Mouse (Mus musculus) embryonic facial prominence, embryonic 11.5 days (tissue): ENCODE measurements around the gene Parva. TPM values are rescaled to one million over a fixed set of nuclear protein-coding genes. Genes with fewer than 3 reads are reported as not detected.

Source experiments
- ATAC-seq: fragments of 200-750 bp; cut with Nextera tagmentation; replicated peaks from 2 replicates; pipeline ENCODE4 v1.8.0; 2017; ENCODE audit warnings: low read depth; ENCODE audit not compliant: insufficient number of reproducible peaks, low FRiP score, low TSS enrichment
- DNase-seq: peaks from one replicate; pipeline ENCODE4 v3.0.0-alpha.2; 2015; ENCODE audit warnings: low spot score
- H3K27ac ChIP-seq: fragments of 300-500 bp; sonication (generic); replicated peaks from 2 replicates; pipeline ENCODE4 v1.5.1; 2014; ENCODE audit warnings: mild to moderate bottlenecking, low read depth, low read length, control low read depth
- H3K27me3 ChIP-seq: fragments of 300-500 bp; sonication (generic); 2 replicates; pipeline ENCODE4 v1.6.1; 2014; ENCODE audit warnings: mild to moderate bottlenecking, low read length, moderate library complexity, mixed read lengths; ENCODE audit not compliant: control insufficient read depth, insufficient read depth
- H3K36me3 ChIP-seq: fragments of 300-500 bp; sonication (generic); replicated peaks from 2 replicates; pipeline ENCODE4 v1.6.1; 2014; ENCODE audit warnings: low read depth, mild to moderate bottlenecking, low read length, moderate library complexity, mixed read lengths; ENCODE audit not compliant: control insufficient read depth, insufficient read depth
- H3K4me1 ChIP-seq: fragments of 300-500 bp; sonication (generic); 2 replicates; pipeline ENCODE4 v1.6.1; 2014; ENCODE audit warnings: low read length, mixed read lengths; ENCODE audit not compliant: control insufficient read depth, insufficient read depth
- H3K4me2 ChIP-seq: fragments of 300-500 bp; sonication (generic); 2 replicates; pipeline ENCODE4 v1.6.1; 2014; ENCODE audit warnings: low read depth, mild to moderate bottlenecking, control low read depth, low read length, moderate library complexity
- H3K4me3 ChIP-seq: fragments of 300-500 bp; sonication (generic); 2 replicates; pipeline ENCODE4 v1.5.1; 2014; ENCODE audit warnings: low read depth, low read length, control low read depth
- H3K9ac ChIP-seq: fragments of 300-500 bp; sonication (generic); replicated peaks from 2 replicates; pipeline ENCODE4 v1.6.1; 2014; ENCODE audit warnings: mild to moderate bottlenecking, control low read depth, low read length
- H3K9me3 ChIP-seq: fragments of 300-500 bp; sonication (generic); replicated peaks from 2 replicates; pipeline ENCODE4 v1.6.1; 2016; ENCODE audit warnings: mild to moderate bottlenecking, low read length, inconsistent platforms, mixed read lengths; ENCODE audit not compliant: control insufficient read depth
- WGBS: fragments of 180-500 bp; shearing (Covaris S2); extraction: QIAGEN DNeasy Blood & Tissue Kit; methylation state at CpG from one replicate; pipeline ENCODE4 v1.1.7; 2014; 5-methylcytosine and 5-hydroxymethylcytosine counted together
- polyA plus RNA-seq: library from polyadenylated mRNA; unstranded; fragments of >200 nt; fragmentation: Nextera tagmentation; extraction: Ambion mirVana; gene quantifications from 2 replicates; pipeline ENCODE4 v1.2.1, GENCODE M21; 2014

Parva gene
- polyA plus RNA-seq, 1 experiment from 2014 or later: 77.2 TPM

GRCm38 (mm10) chr7:112439846-112440245 is 12.5 kb downstream of the Parva start:
- Histone ChIP-seq H3K4me1 (0 out of 2 replicates have a peak, but pooled peaks cover 2% of the 10 kb centered on the region), H3K27me3 (no peaks in the 10 kb centered on the region), H3K27ac (no peak overlapping the region), H3K36me3 (no peaks in the 10 kb centered on the region; the same call in 1 of the 2 replicates), H3K9ac (no peak overlapping the region), H3K4me2 (no peak overlapping the region), H3K9me3 (no peaks in the 10 kb centered on the region), H3K4me3 (no peak overlapping the region)
- DNase-seq (no peak), ATAC-seq (no peak)
- 81% methylated on average over 3 of the region's 3 CpGs for WGBS

GRCm38 (mm10) chr7:112444152-112444984 is 17.1 kb downstream of the Parva start:
- Histone ChIP-seq H3K27ac (no peak overlapping the region), H3K4me1 (0 out of 2 replicates have a peak, but pooled peaks cover 2% of the 10 kb centered on the region), H3K9me3 (no peaks in the 10 kb centered on the region), H3K27me3 (no peaks in the 10 kb centered on the region), H3K36me3 (no peaks in the 10 kb centered on the region), H3K4me2 (no peak overlapping the region), H3K4me3 (no peak overlapping the region), H3K9ac (no peak overlapping the region)
- 37% methylated on average over 12 of the region's 12 CpGs for WGBS
- ATAC-seq (0 out of 2 replicates have a peak, but pooled peaks have one; percentile 26), DNase-seq (no peak)

- no peaks in the 10 kb centered on the region for H3K27me3 ChIP-seq
- H3K4me1 ChIP-seq: 0 out of 2 replicates have a peak, but pooled peaks cover 2% of the 10 kb centered on the region
- H3K9ac ChIP-seq: no peak overlapping the region
- ATAC-seq: no peak
- H3K4me3 ChIP-seq: no peak overlapping the region
- H3K36me3 ChIP-seq: no peaks in the 10 kb centered on the region
- no peak overlapping the region for H3K4me2 ChIP-seq
- DNase-seq: no peak
- no peak overlapping the region for H3K27ac ChIP-seq
- no peaks in the 10 kb centered on the region for H3K9me3 ChIP-seq
- WGBS: 40% methylated on average over 9 of the region's 9 CpGs
Measured at GRCm38 (mm10) chr7:112444985-112445367, 17.7 kb downstream of the Parva start.

GRCm38 (mm10) chr7:112446498-112446897 is 19.2 kb downstream of the Parva start:
- DNase-seq: no peak
- 89% methylated on average over 4 of the region's 4 CpGs for WGBS

GRCm38 (mm10) chr7:112449954-112450700 is 22.8 kb downstream of the Parva start:
- H3K36me3 ChIP-seq: no peaks in the 10 kb centered on the region
- no peak for ATAC-seq
- WGBS: 82% methylated on average over 8 of the region's 8 CpGs
- no peaks in the 10 kb centered on the region; the same call in 1 of the 2 replicates for H3K4me1 ChIP-seq
- H3K9ac ChIP-seq: no peak overlapping the region
- no peak for DNase-seq
- H3K9me3 ChIP-seq: no peaks in the 10 kb centered on the region
- H3K4me3 ChIP-seq: no peak overlapping the region
- H3K27me3 ChIP-seq: no peaks in the 10 kb centered on the region
- no peak overlapping the region for H3K4me2 ChIP-seq
- H3K27ac ChIP-seq: no peak overlapping the region

More at GRCm38 (mm10) chr7:112446498-112446897, 19.2 kb downstream of the Parva start:
- no peak for ATAC-seq
- no peaks in the 10 kb centered on the region for H3K36me3 ChIP-seq
- no peak overlapping the region for H3K4me3 ChIP-seq
- H3K27me3 ChIP-seq: no peaks in the 10 kb centered on the region
- no peak overlapping the region for H3K4me2 ChIP-seq
- no peak overlapping the region for H3K27ac ChIP-seq
- no peaks in the 10 kb centered on the region for H3K9me3 ChIP-seq
- no peak overlapping the region for H3K9ac ChIP-seq
- 0 out of 2 replicates have a peak, but pooled peaks cover 2% of the 10 kb centered on the region for H3K4me1 ChIP-seq

- Histone ChIP-seq H3K27me3 (no peaks in the 10 kb centered on the region), H3K4me1 (no peaks in the 10 kb centered on the region; the same call in 1 of the 2 replicates), H3K9me3 (no peaks in the 10 kb centered on the region), H3K4me3 (no peak overlapping the region), H3K27ac (no peak overlapping the region), H3K36me3 (no peaks in the 10 kb centered on the region), H3K9ac (no peak overlapping the region), H3K4me2 (no peak overlapping the region)
- ATAC-seq: no peak
- 58% methylated on average over 5 of the region's 5 CpGs for WGBS
- DNase-seq: no peak
Measured at GRCm38 (mm10) chr7:112452471-112452870, 25.2 kb downstream of the Parva start.

- 8% methylated on average over 3 of the region's 3 CpGs for WGBS
- Histone ChIP-seq H3K9ac (no peak overlapping the region), H3K36me3 (no peaks in the 10 kb centered on the region), H3K4me2 (no peak overlapping the region), H3K4me3 (no peak overlapping the region), H3K27ac (0 out of 2 replicates have a peak overlapping the region, but pooled peaks have one; percentile 16), H3K9me3 (no peaks in the 10 kb centered on the region), H3K4me1 (no peaks in the 10 kb centered on the region; the same call in 1 of the 2 replicates), H3K27me3 (no peaks in the 10 kb centered on the region)
- DNase-seq: peak; percentile 48
- ATAC-seq: no peak
Measured at GRCm38 (mm10) chr7:112453805-112454214, 26.5 kb downstream of the Parva start.
